Mouse (Mus musculus) midbrain, embryonic 12.5 days (tissue): ENCODE measurements around the gene Otx2. TPM values are rescaled to one million over a fixed set of nuclear protein-coding genes. Genes with fewer than 3 reads are reported as not detected.

Experiments used
- ATAC-seq: fragments of 200-750 bp; cut with Nextera tagmentation; 2 replicates; pipeline ENCODE4 v1.8.0; 2017; ENCODE audit warnings: low read depth, moderate TSS enrichment, moderate library complexity; ENCODE audit not compliant: low FRiP score
- H3K27ac ChIP-seq: fragments of 300-500 bp; sonication (generic); replicated peaks from 2 replicates; pipeline ENCODE4 v1.5.1; 2016; ENCODE audit warnings: mild to moderate bottlenecking
- H3K27me3 ChIP-seq: fragments of 300-500 bp; sonication (generic); 2 replicates; pipeline ENCODE4 v1.6.1; 2016; ENCODE audit warnings: mild to moderate bottlenecking
- H3K36me3 ChIP-seq: fragments of 300-500 bp; sonication (generic); 2 replicates; pipeline ENCODE4 v1.6.1; 2016
- H3K4me1 ChIP-seq: fragments of 300-500 bp; sonication (generic); 2 replicates; pipeline ENCODE4 v1.6.1; 2016
- H3K4me2 ChIP-seq: fragments of 300-500 bp; sonication (generic); replicated peaks from 2 replicates; pipeline ENCODE4 v1.6.1; 2016; ENCODE audit warnings: mild to moderate bottlenecking, moderate library complexity
- H3K4me3 ChIP-seq: fragments of 300-500 bp; sonication (generic); 2 replicates; pipeline ENCODE4 v1.5.1; 2016; ENCODE audit warnings: mild to moderate bottlenecking
- H3K9ac ChIP-seq: fragments of 300-500 bp; sonication (generic); replicated peaks from 2 replicates; pipeline ENCODE4 v1.6.1; 2016; ENCODE audit warnings: mild to moderate bottlenecking, moderate library complexity
- H3K9me3 ChIP-seq: fragments of 300-500 bp; sonication (generic); 2 replicates; pipeline ENCODE4 v1.6.1; 2016; ENCODE audit warnings: mild to moderate bottlenecking
- WGBS: fragments of 180-500 bp; shearing (Covaris S2); methylation state at CpG from one replicate; pipeline ENCODE4 v1.1.7; 2016; 5-methylcytosine and 5-hydroxymethylcytosine counted together
- polyA plus RNA-seq: library from polyadenylated mRNA; unstranded; fragments of >200 nt; fragmentation: Nextera tagmentation; extraction: Ambion mirVana; gene quantifications from 2 replicates; pipeline ENCODE4 v1.2.1, GENCODE M21; 2016

Otx2 gene
- polyA plus RNA-seq, 1 experiment from 2014 or later, result 180 TPM

GRCm38 (mm10) chr14:48659661-48660060 lies 14.0 kb downstream of the Otx2 start:
- H3K27me3 ChIP-seq, result peaks cover 10% of the 10 kb centered on the region

GRCm38 (mm10) chr14:48657241-48657640 lies 16.4 kb downstream of the Otx2 start:
- peak overlapping the region; percentile 68; the same call in 1 of the 2 replicates for H3K27ac ChIP-seq
- H3K9ac ChIP-seq, result no peak overlapping the region; the same call in 1 of the 2 replicates
- peaks cover 39% of the 10 kb centered on the region for H3K36me3 ChIP-seq
- H3K4me1 ChIP-seq, result peaks cover 73% of the 10 kb centered on the region
- peak overlapping the region; percentile 73 for H3K4me3 ChIP-seq
- WGBS, result 53% methylated on average over 6 of the region's 6 CpGs
- H3K9me3 ChIP-seq, result no peaks in the 10 kb centered on the region
- H3K4me2 ChIP-seq, result peak overlapping the region; percentile 94
- peaks cover 20% of the 10 kb centered on the region for H3K27me3 ChIP-seq
- no peak for ATAC-seq

More at GRCm38 (mm10) chr14:48659661-48660060, 14.0 kb downstream of the Otx2 start:
- ATAC-seq, result no peak
- 21% methylated on average over 4 of the region's 4 CpGs for WGBS
- H3K4me3 ChIP-seq, result peak overlapping the region; percentile 73
- peaks cover 65% of the 10 kb centered on the region for H3K4me1 ChIP-seq
- H3K36me3 ChIP-seq, result peaks cover 40% of the 10 kb centered on the region
- no peaks in the 10 kb centered on the region for H3K9me3 ChIP-seq
- H3K9ac ChIP-seq, result peak overlapping the region; percentile 99
- peak overlapping the region; percentile 94 for H3K4me2 ChIP-seq
- peak overlapping the region; percentile 40; the same call in 1 of the 2 replicates for H3K27ac ChIP-seq

- no peak for ATAC-seq
- Histone ChIP-seq H3K4me3 (peak overlapping the region; percentile 31), H3K9ac (peak overlapping the region; percentile 46), H3K27me3 (peaks cover 25% of the 10 kb centered on the region), H3K4me1 (peaks cover 73% of the 10 kb centered on the region), H3K9me3 (no peaks in the 10 kb centered on the region), H3K36me3 (peaks cover 34% of the 10 kb centered on the region), H3K4me2 (peak overlapping the region; percentile 94), H3K27ac (peak overlapping the region; percentile 68)
- WGBS, result 35% methylated on average over 4 of the region's 4 CpGs
Measured at GRCm38 (mm10) chr14:48656711-48657110, 16.9 kb downstream of the Otx2 start.

- Histone ChIP-seq H3K4me3 (peak overlapping the region; percentile 31), H3K27me3 (peaks cover 29% of the 10 kb centered on the region), H3K4me1 (peaks cover 73% of the 10 kb centered on the region), H3K9ac (peak overlapping the region; percentile 50), H3K9me3 (no peaks in the 10 kb centered on the region), H3K4me2 (peak overlapping the region; percentile 94), H3K36me3 (peaks cover 29% of the 10 kb centered on the region), H3K27ac (peak overlapping the region; percentile 68)
- ATAC-seq, result no peak
- WGBS, result 5% methylated on average over 21 of the region's 21 CpGs
Measured at GRCm38 (mm10) chr14:48655792-48656550, 17.6 kb downstream of the Otx2 start.

GRCm38 (mm10) chr14:48655073-48655791 lies 18.4 kb downstream of the Otx2 start:
- Histone ChIP-seq H3K4me1 (peaks cover 66% of the 10 kb centered on the region), H3K27me3 (peaks cover 24% of the 10 kb centered on the region)

GRCm38 (mm10) chr14:48654551-48655072 lies 19.0 kb downstream of the Otx2 start:
- WGBS, result 7% methylated on average over 20 of the region's 20 CpGs
- H3K27me3 ChIP-seq, result peaks cover 24% of the 10 kb centered on the region
- H3K4me1 ChIP-seq, result peaks cover 61% of the 10 kb centered on the region
- H3K36me3 ChIP-seq, result peaks cover 16% of the 10 kb centered on the region
- no peak for ATAC-seq
- peak overlapping the region; percentile 31 for H3K4me3 ChIP-seq
- peak overlapping the region; percentile 68 for H3K27ac ChIP-seq
- H3K4me2 ChIP-seq, result peak overlapping the region; percentile 94
- H3K9me3 ChIP-seq, result no peaks in the 10 kb centered on the region
- H3K9ac ChIP-seq, result 0 out of 2 replicates have a peak overlapping the region, but pooled peaks have one; percentile 50

More at GRCm38 (mm10) chr14:48655073-48655791, 18.4 kb downstream of the Otx2 start:
- Histone ChIP-seq H3K27ac (peak overlapping the region; percentile 68), H3K9me3 (no peaks in the 10 kb centered on the region), H3K4me3 (peak overlapping the region; percentile 31), H3K9ac (peak overlapping the region; percentile 50; the same call in 1 of the 2 replicates), H3K36me3 (peaks cover 22% of the 10 kb centered on the region), H3K4me2 (peak overlapping the region; percentile 94)
- WGBS, result 2% methylated on average over 33 of the region's 33 CpGs
- peak; percentile 60 for ATAC-seq

GRCm38 (mm10) chr14:48653676-48654510 lies 19.7 kb downstream of the Otx2 start:
- ATAC-seq, result no peak
- peak overlapping the region; percentile 94 for H3K4me2 ChIP-seq
- WGBS, result 13% methylated on average over 22 of the region's 22 CpGs

GRCm38 (mm10) chr14:48653081-48653480 lies 20.5 kb downstream of the Otx2 start:
- no peak overlapping the region for H3K4me3 ChIP-seq
- H3K27ac ChIP-seq, result no peak overlapping the region
- peaks cover 46% of the 10 kb centered on the region for H3K4me1 ChIP-seq
- H3K4me2 ChIP-seq, result no peak overlapping the region
- H3K27me3 ChIP-seq, result peaks cover 19% of the 10 kb centered on the region
- H3K9ac ChIP-seq, result no peak overlapping the region
- WGBS, result 72% methylated on average over 3 of the region's 3 CpGs
- no peak for ATAC-seq
- no peaks in the 10 kb centered on the region for H3K9me3 ChIP-seq
- H3K36me3 ChIP-seq, result 0 out of 2 replicates have a peak, but pooled peaks cover under 1% of the 10 kb centered on the region

More at GRCm38 (mm10) chr14:48653676-48654510, 19.7 kb downstream of the Otx2 start:
- Histone ChIP-seq H3K4me1 (peaks cover 54% of the 10 kb centered on the region), H3K4me3 (no peak overlapping the region), H3K9ac (no peak overlapping the region), H3K27ac (peak overlapping the region; percentile 68), H3K36me3 (peaks cover 9% of the 10 kb centered on the region), H3K9me3 (no peaks in the 10 kb centered on the region), H3K27me3 (peaks cover 23% of the 10 kb centered on the region)

GRCm38 (mm10) chr14:48652256-48652655 lies 21.4 kb downstream of the Otx2 start:
- ATAC-seq, result no peak
- Histone ChIP-seq H3K9ac (no peak overlapping the region), H3K27me3 (peaks cover 19% of the 10 kb centered on the region), H3K4me3 (no peak overlapping the region), H3K4me2 (peak overlapping the region; percentile 43), H3K27ac (peak overlapping the region; percentile 46; the same call in 1 of the 2 replicates), H3K4me1 (peaks cover 44% of the 10 kb centered on the region), H3K36me3 (no peaks in the 10 kb centered on the region), H3K9me3 (no peaks in the 10 kb centered on the region)
- WGBS, result 18% methylated on average over 12 of the region's 12 CpGs

- H3K4me2 ChIP-seq, result peak overlapping the region; percentile 43
- peaks cover 19% of the 10 kb centered on the region for H3K27me3 ChIP-seq
- peak overlapping the region; percentile 20; the same call in 1 of the 2 replicates for H3K9ac ChIP-seq
- H3K36me3 ChIP-seq, result no peaks in the 10 kb centered on the region
- peak overlapping the region; percentile 17; the same call in 1 of the 2 replicates for H3K4me3 ChIP-seq
- H3K27ac ChIP-seq, result peak overlapping the region; percentile 46; the same call in 1 of the 2 replicates
- 3% methylated on average over 26 of the region's 26 CpGs for WGBS
- ATAC-seq, result peak; percentile 24; the same call in 1 of the 2 replicates
- no peaks in the 10 kb centered on the region for H3K9me3 ChIP-seq
- peaks cover 40% of the 10 kb centered on the region for H3K4me1 ChIP-seq
Measured at GRCm38 (mm10) chr14:48651471-48652211, 22.0 kb downstream of the Otx2 start.
